Mouse (Mus musculus) spleen, postnatal 10 days (tissue): ENCODE data around the gene Klhl11.

Source experiments
- DNase-seq, 2 experiments: peaks; one replicate each; pipeline ENCODE4 v3.0.0; 2021 to 2022; ENCODE audit warnings: low spot score in 2 of 2

The Klhl11 gene

GRCm38 (mm10) chr11:100414021-100414913 is 58.3 kb downstream of the Klhl11 start, which contains the start of gene P3h4:
TSS of gene P3h4 (minus strand) at chr11:100414836.
- DNase-seq, result peak; percentile 30 to 66

DNA sequence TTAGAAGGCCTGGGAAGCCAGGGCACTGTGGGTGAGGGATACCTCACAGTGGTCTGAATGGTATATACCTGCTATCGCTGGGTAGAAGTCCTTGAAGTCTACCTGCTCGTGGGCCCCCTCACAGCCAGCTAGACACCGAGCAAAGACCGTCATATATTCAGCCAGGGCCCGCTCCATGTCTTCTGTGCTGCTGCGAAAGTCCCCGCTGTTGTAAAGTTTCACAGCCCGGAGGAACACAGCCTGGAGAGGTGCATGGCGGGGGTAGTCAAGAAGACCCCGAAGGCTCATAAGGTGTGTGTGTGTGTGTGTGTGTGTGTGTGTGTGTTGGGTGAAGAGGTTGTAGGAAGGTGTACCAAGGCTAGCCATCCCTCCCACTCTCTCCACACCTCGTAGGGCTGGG is 59.0 kb downstream of the Klhl11 start:
- DNase-seq, result no peak
